Mouse (Mus musculus) spleen, adult 12 weeks (tissue): ENCODE results near the gene Cntnap2.
"Not testable (repeated sequence)": the region's sequence is repeated elsewhere in the genome, so short reads cannot be mapped to it uniquely, and the experiment has no call there.

Source experiments
- DNase-seq: peaks from one replicate; pipeline ENCODE4 v3.0.0; 2022; ENCODE audit warnings: low spot score

Gene Cntnap2

GRCm38 (mm10) chr6:47175356-47176156 lies 2116.4 kb downstream of the Cntnap2 start:
- not testable (repeated sequence) for DNase-seq

DNA sequence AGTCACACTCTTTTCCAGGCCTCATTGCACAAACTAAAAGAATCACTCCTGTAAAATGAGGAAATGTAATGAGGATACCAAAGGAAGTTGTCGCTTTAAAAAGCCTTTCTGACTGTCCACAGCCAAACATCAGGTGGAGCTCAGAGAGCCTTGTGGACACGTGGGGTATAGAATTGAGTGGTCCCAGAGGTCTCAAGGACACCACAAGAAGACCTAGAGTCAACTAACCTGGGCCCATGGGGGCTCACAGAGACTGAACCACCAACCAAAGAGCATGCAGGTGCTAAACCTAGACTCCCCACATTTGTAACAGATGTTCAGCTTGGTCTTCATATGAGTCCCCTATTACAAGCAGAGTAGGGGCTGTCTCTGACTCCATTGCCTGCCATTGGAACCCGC lies 2117.0 kb downstream of the Cntnap2 start:
- DNase-seq = not testable (repeated sequence)

DNA sequence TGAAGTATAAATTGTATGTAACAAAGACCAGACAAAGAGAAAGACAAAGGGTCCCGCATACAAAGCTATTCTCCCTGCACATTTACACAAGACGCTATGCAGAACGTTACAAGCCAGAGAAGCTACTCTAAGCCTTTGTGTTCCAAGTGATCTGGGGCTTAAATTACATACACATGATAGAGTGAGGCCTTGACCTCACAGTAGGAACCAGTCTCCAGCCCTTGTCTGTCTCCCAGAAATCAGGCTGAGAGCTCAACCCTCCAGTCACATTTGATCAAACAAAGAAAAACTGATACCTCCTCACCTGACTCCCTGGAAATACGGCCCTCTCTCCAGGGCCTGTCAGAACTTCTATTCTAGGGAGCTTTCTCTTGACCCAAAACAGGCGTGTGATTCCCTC lies 2122.2 kb downstream of the Cntnap2 start:
- DNase-seq = not testable (repeated sequence)

- no peak for DNase-seq
Measured at GRCm38 (mm10) chr6:47182252-47182651, 2123.1 kb downstream of the Cntnap2 start.

DNA sequence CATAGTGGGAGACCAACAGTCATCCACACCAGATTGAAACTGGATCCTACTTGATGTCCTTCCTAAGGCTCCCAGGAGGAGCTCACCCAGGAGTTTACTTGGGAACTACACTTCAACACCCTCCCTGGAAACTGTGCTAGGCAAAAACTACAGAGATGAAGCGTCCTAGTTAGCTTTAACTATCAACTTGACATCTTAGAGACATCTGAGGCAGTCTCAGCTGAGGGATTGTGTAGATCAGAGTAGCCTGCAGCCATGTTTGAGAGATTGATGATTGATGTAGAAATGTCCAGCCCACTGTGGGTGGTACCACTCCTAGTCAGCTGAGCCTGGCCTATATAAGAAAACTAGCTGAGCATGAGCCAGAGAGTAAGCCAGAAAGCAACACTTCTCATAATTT lies 2123.6 kb downstream of the Cntnap2 start:
- no peak for DNase-seq

- DNase-seq = not testable (repeated sequence)
Measured at GRCm38 (mm10) chr6:47183850-47184249, 2124.7 kb downstream of the Cntnap2 start.

DNA sequence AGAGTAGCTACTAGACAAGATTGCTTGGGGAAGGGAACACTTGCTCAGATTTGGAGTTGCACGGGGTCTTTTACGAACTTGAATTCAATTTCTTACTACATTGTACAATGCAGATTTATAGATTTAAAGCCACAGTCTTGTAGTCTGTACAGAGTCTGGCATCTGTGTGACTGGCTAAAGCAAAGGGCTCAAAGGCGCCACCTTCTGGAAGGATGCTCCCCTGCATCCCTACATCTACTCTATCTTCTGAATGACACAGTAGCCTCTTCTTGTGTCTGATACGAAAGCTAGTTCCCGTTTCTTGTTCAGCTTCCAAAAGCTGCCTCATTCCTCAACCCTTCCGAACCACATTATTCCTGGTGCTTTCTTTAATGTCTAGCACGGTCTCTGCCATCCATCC lies 2129.0 kb downstream of the Cntnap2 start:
- DNase-seq = no peak

- not testable (repeated sequence) for DNase-seq
Measured at GRCm38 (mm10) chr6:47188596-47188995, 2129.4 kb downstream of the Cntnap2 start.

DNA sequence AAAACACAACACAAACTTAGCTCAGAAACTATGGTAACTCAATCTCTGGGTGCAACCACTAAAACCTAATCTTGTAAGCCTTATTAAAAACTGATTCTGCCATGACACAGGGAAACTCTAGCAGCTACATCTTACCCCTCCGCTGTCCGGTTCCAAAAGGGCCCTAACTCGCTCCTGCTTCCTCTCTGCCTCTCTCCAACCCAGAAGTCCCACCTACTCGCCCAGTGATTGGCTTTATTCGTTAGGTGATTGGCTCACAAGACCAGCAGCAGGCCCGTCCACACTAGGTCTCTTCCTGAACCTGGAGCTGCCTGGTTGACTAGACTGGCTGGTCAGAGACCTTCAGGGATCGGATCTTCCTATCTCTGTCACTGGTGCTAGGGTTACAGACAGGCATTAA lies 2131.1 kb downstream of the Cntnap2 start:
- DNase-seq = no peak

GRCm38 (mm10) chr6:47191277-47191800 lies 2132.2 kb downstream of the Cntnap2 start:
- DNase-seq = no peak

DNA sequence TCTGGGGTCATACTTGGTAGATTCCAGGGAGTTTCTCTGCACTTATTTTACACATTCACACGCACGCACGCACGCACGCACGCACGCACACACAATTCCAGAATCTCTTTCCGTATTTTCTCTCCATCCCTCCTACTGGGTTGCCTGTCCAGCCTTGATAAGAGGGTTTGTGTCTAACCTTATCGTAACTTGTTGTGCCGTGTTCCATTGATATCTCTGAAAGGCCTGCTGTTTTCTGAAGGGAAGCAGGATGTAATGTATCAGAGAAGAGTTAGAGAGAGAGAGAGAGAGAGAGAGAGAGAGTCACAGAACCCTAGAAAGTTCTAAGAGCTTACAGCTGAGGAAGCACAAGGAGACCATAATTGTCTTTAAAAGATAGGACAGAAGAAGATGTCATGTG lies 2132.8 kb downstream of the Cntnap2 start:
- no peak for DNase-seq

- no peak for DNase-seq
Measured at GRCm38 (mm10) chr6:47192478-47192877, 2133.3 kb downstream of the Cntnap2 start.

DNA sequence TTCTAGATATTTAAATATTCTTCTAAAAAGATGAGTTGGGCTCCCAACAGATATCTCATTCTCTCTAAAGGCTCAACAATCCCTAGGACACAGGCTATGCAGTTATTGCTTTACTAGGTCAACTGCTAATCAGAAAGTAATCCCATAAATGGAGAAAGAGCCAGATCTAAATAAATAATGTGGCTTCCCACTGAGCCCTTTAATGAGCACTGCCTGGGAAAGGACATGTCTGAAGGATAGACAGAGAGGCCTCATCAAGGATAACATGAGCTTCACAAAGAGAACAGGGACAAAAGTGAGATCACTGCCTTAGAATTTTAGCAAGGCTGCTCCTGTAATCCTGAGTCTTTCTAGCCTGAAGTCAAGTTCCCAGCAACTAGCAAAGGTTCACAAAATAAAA lies 2138.4 kb downstream of the Cntnap2 start:
- DNase-seq = no peak

- DNase-seq = no peak
Measured at GRCm38 (mm10) chr6:47200671-47201070, 2141.5 kb downstream of the Cntnap2 start.

- no peak for DNase-seq
Measured at GRCm38 (mm10) chr6:47208031-47208430, 2148.9 kb downstream of the Cntnap2 start.

- no peak for DNase-seq
Measured at GRCm38 (mm10) chr6:47214731-47215130, 2155.6 kb downstream of the Cntnap2 start.

- DNase-seq = not testable (repeated sequence)
Measured at GRCm38 (mm10) chr6:47223578-47223977, 2164.4 kb downstream of the Cntnap2 start.

- DNase-seq = not testable (repeated sequence)
Measured at GRCm38 (mm10) chr6:47225391-47225790, 2166.2 kb downstream of the Cntnap2 start.

DNA sequence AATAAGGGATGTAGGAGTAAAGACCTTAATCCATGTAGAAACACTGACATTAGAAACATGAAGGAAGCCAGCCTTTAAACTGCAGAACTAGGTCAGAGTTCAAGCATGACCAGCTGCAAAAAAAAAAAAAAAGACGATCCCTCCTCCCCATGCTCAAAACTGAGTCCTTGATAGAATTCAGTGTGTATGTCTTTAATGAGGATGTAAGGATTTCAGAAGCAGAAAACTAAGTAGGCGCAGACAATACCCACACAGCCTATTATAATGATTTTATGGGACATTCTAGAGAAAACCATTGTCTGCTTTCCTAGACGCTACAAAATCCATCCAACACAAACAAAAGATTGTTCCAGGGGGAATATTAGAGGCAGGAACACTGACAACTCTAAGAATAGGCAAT lies 2168.4 kb downstream of the Cntnap2 start:
- no peak for DNase-seq

- no peak for DNase-seq
Measured at GRCm38 (mm10) chr6:47228676-47229317, 2169.6 kb downstream of the Cntnap2 start.

- no peak for DNase-seq
Measured at GRCm38 (mm10) chr6:47231513-47231912, 2172.4 kb downstream of the Cntnap2 start.

DNA sequence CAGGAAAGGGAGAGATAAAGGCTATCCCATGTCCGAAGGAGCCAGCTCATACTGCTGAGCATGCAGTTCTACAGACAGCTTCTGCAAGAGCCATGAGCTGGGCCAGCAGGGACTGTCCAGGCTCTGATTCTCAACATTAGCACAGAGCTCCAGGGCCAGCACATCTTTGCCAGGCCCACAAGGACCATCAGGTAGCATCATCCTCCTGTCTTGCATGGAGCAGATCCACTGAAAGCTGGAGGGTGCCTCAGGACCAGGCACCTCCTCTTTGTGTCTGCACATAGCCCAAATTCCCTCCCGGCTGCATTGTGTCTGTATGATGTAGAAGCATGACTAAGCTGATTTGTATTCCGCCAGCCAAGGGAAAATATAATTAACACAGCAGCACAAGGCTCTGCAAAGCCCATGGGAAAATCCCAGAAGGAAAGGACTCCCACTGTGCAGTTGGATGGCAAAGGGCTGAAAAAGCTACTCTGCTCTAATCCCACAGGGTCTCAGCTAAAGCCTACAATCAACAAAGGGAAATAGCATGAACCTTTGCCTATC lies 2180.3 kb downstream of the Cntnap2 start:
- DNase-seq = no peak

DNA sequence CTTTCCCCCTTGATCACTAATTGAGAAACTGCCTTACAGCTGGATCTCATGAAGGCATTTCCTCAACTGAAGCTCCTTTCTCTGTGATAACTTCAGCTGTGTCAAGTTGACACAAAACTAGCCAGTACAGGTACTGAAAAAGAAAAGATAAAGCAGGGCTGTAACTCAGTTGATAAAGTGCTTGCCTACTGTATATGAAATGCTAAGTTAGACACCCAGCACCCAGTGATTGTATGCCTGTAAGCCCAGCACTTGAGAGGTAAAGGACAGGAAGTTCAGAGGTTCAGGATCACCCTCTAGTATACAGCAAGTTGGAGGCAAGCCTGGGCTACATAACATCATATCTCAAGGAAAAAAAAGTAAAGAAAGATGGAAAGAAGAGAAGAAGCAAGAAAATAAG lies 2182.2 kb downstream of the Cntnap2 start:
- no peak for DNase-seq
